Mouse (Mus musculus): ENCODE data around the gene Upf3b. TPM values are rescaled to one million over a fixed set of nuclear protein-coding genes. Genes with fewer than 3 reads are reported as not detected.
A peak's percentile ranks its signal among the peaks of the same experiment; 100 is the strongest.
"Not testable (repeated sequence)": the region's sequence is repeated elsewhere in the genome, so short reads cannot be mapped to it uniquely, and the experiment has no call there.

Gene Upf3b
- polyA plus RNA-seq, 1 experiment = 0.75 TPM

GRCm38 (mm10) chrX:37095106-37095768, 14.9 kb downstream of the Upf3b start:
- TF ChIP-seq CTCF (IDR thresholded peaks at IDR 0.05; ENCODE audit: extremely low read depth, insufficient read length, insufficient replicate concordance, low read depth, low read length) (no peak), POLR2A (IDR thresholded peaks at IDR 0.05; ENCODE audit: low read depth, low read length) (no peak)
- no peaks in the 10 kb centered on the region for H3K27me3 ChIP-seq (ENCODE audit: control insufficient read depth, insufficient read depth, low read length)
- 83% methylated on average over 11 of the region's 11 CpGs for WGBS
- no peaks in the 10 kb centered on the region for H3K4me1 ChIP-seq (ENCODE audit: control insufficient read depth, insufficient read depth, insufficient read length, low read length)
- peaks cover 26% of the 10 kb centered on the region for H3K36me3 ChIP-seq (ENCODE audit: control insufficient read depth, insufficient read depth, low read length)
- H3K27ac ChIP-seq (ENCODE audit: insufficient read depth, low read depth, low read length) = no peak overlapping the region
- H3K4me3 ChIP-seq (ENCODE audit: low read depth, low read length) = peak overlapping the region; percentile 13; the same call in 1 of the 2 replicates

GRCm38 (mm10) chrX:37091457-37091856, 18.7 kb downstream of the Upf3b start:
- Histone ChIP-seq H3K4me1 (ENCODE audit: control insufficient read depth, insufficient read depth, insufficient read length, low read length) (no peaks in the 10 kb centered on the region), H3K27me3 (ENCODE audit: control insufficient read depth, insufficient read depth, low read length) (no peaks in the 10 kb centered on the region), H3K36me3 (ENCODE audit: control insufficient read depth, insufficient read depth, low read length) (peaks cover 21% of the 10 kb centered on the region), H3K27ac (ENCODE audit: insufficient read depth, low read depth, low read length) (no peak overlapping the region), H3K4me3 (ENCODE audit: low read depth, low read length) (no peak overlapping the region)
- 70% methylated on average over 3 of the region's 3 CpGs for WGBS
- TF ChIP-seq POLR2A (IDR thresholded peaks at IDR 0.05; ENCODE audit: low read depth, low read length) (no peak), CTCF (IDR thresholded peaks at IDR 0.05; ENCODE audit: extremely low read depth, insufficient read length, insufficient replicate concordance, low read depth, low read length) (no peak)

- Histone ChIP-seq H3K4me1 (ENCODE audit: control insufficient read depth, insufficient read depth, insufficient read length, low read length) (no peaks in the 10 kb centered on the region), H3K27ac (ENCODE audit: insufficient read depth, low read depth, low read length) (no peak overlapping the region), H3K27me3 (ENCODE audit: control insufficient read depth, insufficient read depth, low read length) (no peaks in the 10 kb centered on the region), H3K36me3 (ENCODE audit: control insufficient read depth, insufficient read depth, low read length) (peaks cover 11% of the 10 kb centered on the region), H3K4me3 (ENCODE audit: low read depth, low read length) (no peak overlapping the region)
- no peak for TF ChIP-seq POLR2A (IDR thresholded peaks at IDR 0.05; ENCODE audit: low read depth, low read length)
- no peak for TF ChIP-seq CTCF (IDR thresholded peaks at IDR 0.05; ENCODE audit: extremely low read depth, insufficient read length, insufficient replicate concordance, low read depth, low read length)
- 88% methylated on average over 1 of the region's 1 CpGs for WGBS
These were observed 21.3 kb downstream of the Upf3b start for GRCm38 (mm10) chrX:37088778-37089177.

- peak overlapping the region; percentile 92 for H3K27ac ChIP-seq (ENCODE audit: insufficient read depth, low read depth, low read length)
- no peaks in the 10 kb centered on the region for H3K27me3 ChIP-seq (ENCODE audit: control insufficient read depth, insufficient read depth, low read length)
- TF ChIP-seq POLR2A (IDR thresholded peaks at IDR 0.05; ENCODE audit: low read depth, low read length) (no peak), CTCF (IDR thresholded peaks at IDR 0.05; ENCODE audit: extremely low read depth, insufficient read length, insufficient replicate concordance, low read depth, low read length) (no peak)
- H3K4me1 ChIP-seq (ENCODE audit: control insufficient read depth, insufficient read depth, insufficient read length, low read length) = no peaks in the 10 kb centered on the region
- H3K36me3 ChIP-seq (ENCODE audit: control insufficient read depth, insufficient read depth, low read length) = peaks cover 13% of the 10 kb centered on the region
- 17% methylated on average over 9 of the region's 9 CpGs for WGBS
- peak overlapping the region; percentile 73 for H3K4me3 ChIP-seq (ENCODE audit: low read depth, low read length)
These were observed 24.5 kb downstream of the Upf3b start for GRCm38 (mm10) chrX:37085665-37086064.

- no peaks in the 10 kb centered on the region for H3K4me1 ChIP-seq (ENCODE audit: control insufficient read depth, insufficient read depth, insufficient read length, low read length)
- WGBS = 5% methylated on average over 35 of the region's 38 CpGs
These were observed 25.0 kb downstream of the Upf3b start, which contains the start of gene Rpl39 for GRCm38 (mm10) chrX:37084927-37085660. Gene Rpl39 (minus strand): TSS chrX:37085402.

GRCm38 (mm10) chrX:37084318-37084926, 25.7 kb downstream of the Upf3b start:
- TF ChIP-seq POLR2A (IDR thresholded peaks at IDR 0.05; ENCODE audit: low read depth, low read length) (no peak), CTCF (IDR thresholded peaks at IDR 0.05; ENCODE audit: extremely low read depth, insufficient read length, insufficient replicate concordance, low read depth, low read length) (no peak)
- Histone ChIP-seq H3K27me3 (ENCODE audit: control insufficient read depth, insufficient read depth, low read length) (no peaks in the 10 kb centered on the region), H3K27ac (ENCODE audit: insufficient read depth, low read depth, low read length) (peak overlapping the region; percentile 92), H3K4me3 (ENCODE audit: low read depth, low read length) (peak overlapping the region; percentile 73), H3K4me1 (ENCODE audit: control insufficient read depth, insufficient read depth, insufficient read length, low read length) (no peaks in the 10 kb centered on the region), H3K36me3 (ENCODE audit: control insufficient read depth, insufficient read depth, low read length) (peaks cover 16% of the 10 kb centered on the region)
- WGBS = 8% methylated on average over 19 of the region's 19 CpGs

More at GRCm38 (mm10) chrX:37084927-37085660, 25.0 kb downstream of the Upf3b start, which contains the start of gene Rpl39:
- H3K27ac ChIP-seq (ENCODE audit: insufficient read depth, low read depth, low read length) = peak within 1 kb of the TSS; percentile 92
- TF ChIP-seq POLR2A (IDR thresholded peaks at IDR 0.05; ENCODE audit: low read depth, low read length) (peak; percentile 50), CTCF (IDR thresholded peaks at IDR 0.05; ENCODE audit: extremely low read depth, insufficient read length, insufficient replicate concordance, low read depth, low read length) (peak; percentile 20; the same call in 1 of the 2 replicates)
- peak within 1 kb of the TSS; percentile 73 for H3K4me3 ChIP-seq (ENCODE audit: low read depth, low read length)
- H3K27me3 ChIP-seq (ENCODE audit: control insufficient read depth, insufficient read depth, low read length) = no peaks in the 10 kb centered on the region
- H3K36me3 ChIP-seq (ENCODE audit: control insufficient read depth, insufficient read depth, low read length) = peaks cover 13% of the 10 kb centered on the region

- H3K27ac ChIP-seq (ENCODE audit: insufficient read depth, low read depth, low read length) = no peak overlapping the region
- H3K4me1 ChIP-seq (ENCODE audit: control insufficient read depth, insufficient read depth, insufficient read length, low read length) = no peaks in the 10 kb centered on the region
- no peaks in the 10 kb centered on the region for H3K27me3 ChIP-seq (ENCODE audit: control insufficient read depth, insufficient read depth, low read length)
- WGBS = 50% methylated on average over 6 of the region's 6 CpGs
- peaks cover 16% of the 10 kb centered on the region for H3K36me3 ChIP-seq (ENCODE audit: control insufficient read depth, insufficient read depth, low read length)
- TF ChIP-seq POLR2A (IDR thresholded peaks at IDR 0.05; ENCODE audit: low read depth, low read length) (no peak), CTCF (IDR thresholded peaks at IDR 0.05; ENCODE audit: extremely low read depth, insufficient read length, insufficient replicate concordance, low read depth, low read length) (no peak)
- H3K4me3 ChIP-seq (ENCODE audit: low read depth, low read length) = no peak overlapping the region
These were observed 28.9 kb downstream of the Upf3b start for GRCm38 (mm10) chrX:37081194-37081593.

GRCm38 (mm10) chrX:37080345-37080744, 29.8 kb downstream of the Upf3b start:
- H3K4me3 ChIP-seq (ENCODE audit: low read depth, low read length); H3K27ac ChIP-seq (ENCODE audit: insufficient read depth, low read depth, low read length); H3K27me3 ChIP-seq (ENCODE audit: control insufficient read depth, insufficient read depth, low read length); H3K4me1 ChIP-seq (ENCODE audit: control insufficient read depth, insufficient read depth, insufficient read length, low read length): not testable (repeated sequence)
- 64% methylated on average over 4 of the region's 4 CpGs for WGBS
- peaks cover 16% of the 10 kb centered on the region for H3K36me3 ChIP-seq (ENCODE audit: control insufficient read depth, insufficient read depth, low read length)

Measured in small intestine, adult 2 months (tissue).